Mouse (Mus musculus): Measurements from ENCODE around the gene Stag1.
"Not testable (repeated sequence)": the region's sequence is repeated elsewhere in the genome, so short reads cannot be mapped to it uniquely, and the experiment has no call there.

The Stag1 gene

DNA sequence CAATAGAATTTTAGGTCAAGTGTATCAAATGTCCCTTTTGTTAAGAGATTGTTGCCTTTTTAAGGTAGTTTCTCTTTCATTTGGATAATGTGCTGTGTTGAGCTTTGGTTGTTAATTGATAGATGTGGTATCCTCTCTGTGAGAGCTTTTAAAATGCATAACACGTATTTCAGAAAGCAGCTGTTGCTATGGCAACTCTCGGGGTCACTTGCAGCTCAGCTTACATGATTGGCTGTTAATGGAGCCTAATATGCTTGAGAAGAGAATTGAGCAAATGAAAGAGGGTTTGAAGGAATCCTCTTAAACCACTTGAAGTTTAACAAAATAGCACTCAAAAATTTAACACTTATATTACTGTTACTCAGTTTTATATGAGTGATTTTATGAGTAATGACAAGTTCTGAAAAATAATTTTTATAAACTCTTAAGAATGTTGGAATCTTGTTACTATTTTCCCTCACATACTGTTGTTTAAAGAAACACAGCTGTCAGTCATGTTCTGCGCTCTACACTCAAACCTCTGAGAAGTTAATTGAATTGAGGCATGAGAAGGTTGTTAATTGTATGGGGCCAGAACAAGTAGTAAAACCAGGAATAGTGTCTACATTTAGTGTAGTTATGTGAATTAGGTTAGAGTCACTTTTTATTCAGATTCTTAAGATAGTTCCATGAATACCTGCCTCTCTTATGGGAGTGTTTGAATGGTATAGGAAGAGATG lies 88.3 kb downstream of the Stag1 start:
- peak; percentile 7 to 13 for DNase-seq

DNA sequence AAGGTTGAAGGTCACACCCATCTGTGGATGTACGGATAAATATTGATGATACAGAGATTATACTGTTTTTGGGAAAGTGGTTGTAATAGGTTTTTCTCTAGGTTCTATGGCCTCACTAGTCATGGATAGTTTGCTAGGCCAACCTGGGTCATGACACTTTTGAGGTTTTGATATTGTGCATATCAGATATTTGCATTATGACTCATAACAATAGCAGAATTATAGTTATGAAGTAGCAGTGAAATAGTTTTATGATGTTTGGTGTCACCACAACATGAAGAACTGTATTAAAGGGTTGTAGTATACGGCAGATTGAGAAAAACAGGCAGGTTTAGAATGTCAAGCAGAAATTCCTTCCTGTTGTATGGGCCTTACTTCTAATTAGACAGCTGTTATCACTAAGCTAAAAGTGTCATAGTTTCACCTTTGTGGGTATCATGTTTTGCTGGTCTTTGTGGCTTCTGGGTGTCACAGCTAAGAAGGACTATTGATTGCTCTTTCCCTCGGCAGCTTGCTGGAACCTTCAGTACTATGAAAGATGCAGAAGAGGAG lies 92.2 kb downstream of the Stag1 start:
- no peak for DNase-seq

DNA sequence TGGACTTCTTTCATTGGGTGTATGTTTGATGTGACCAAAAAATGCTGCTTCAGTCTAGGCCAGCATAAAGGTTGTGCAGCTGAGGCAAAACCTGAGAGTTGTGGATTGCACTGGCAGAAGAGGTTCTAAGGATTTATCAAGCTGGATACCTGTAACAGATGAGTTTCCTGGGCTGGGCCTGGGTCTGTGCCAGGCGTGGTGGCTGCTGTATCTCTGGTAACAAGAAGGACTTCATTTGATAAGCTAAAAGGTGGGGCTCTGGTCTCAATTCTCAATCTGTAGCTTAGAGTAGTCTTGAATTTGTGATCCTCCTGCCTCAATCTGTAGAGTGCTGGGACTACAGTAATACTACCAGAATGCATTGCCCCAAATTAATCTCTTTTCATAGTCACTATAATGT lies 94.6 kb downstream of the Stag1 start:
- DNase-seq = no peak

DNA sequence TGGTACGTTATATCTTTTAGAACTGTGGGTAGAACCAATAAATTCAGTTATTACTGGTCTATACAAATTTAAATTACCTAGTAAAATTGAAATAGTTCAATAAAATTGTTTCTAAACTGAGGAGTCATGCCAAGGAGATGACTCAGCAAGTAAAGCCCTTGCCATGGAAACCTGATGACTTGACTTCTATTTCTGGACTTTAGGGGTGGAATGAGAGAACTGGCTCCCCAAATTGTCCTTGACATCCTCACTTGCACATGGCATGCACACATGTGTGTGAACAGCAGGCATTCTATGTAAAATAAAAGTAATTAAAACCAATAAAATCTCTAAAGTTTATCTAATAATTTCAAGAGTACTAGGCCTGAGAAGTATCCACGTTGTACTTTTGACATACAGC lies 98.9 kb downstream of the Stag1 start:
- no peak for DNase-seq

DNA sequence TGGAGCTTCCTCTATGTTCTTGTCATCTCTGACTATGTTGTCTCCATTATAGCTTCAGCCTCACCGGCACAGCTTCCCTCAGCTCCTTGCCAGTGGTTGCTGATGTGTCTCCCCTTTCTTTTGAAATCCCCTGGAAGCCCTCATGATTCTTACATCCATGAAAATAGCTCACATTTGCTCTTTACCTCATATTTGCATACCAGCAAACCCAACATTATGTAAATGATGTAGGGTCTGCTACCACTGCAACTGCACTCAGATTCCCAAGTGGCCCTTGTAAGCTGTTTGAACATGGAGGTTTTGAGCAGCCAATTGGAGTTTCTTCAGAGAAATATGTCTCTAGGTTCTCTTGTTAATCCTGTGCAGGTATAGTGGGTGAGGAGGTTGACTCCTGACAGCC lies 110.0 kb downstream of the Stag1 start:
- DNase-seq = no peak

DNA sequence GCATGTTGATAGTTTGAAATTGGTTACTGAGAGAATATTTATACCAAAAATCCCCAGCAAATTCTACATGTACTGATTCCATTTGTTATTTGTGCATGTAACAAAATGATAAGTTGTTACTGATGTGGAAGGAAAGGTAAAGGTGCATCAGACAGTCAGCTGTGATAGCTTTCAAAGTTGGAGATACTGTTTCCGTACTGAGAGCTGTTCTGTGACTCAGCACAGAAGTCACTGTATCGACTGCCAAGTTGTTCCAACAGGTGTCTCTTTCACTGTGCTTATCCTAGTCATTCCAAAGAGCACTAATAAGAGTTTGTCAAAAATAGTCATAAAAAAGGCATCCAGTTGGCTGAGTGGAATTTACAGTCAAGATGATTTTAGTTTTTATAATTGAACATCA lies 114.1 kb downstream of the Stag1 start:
- no peak for DNase-seq

DNA sequence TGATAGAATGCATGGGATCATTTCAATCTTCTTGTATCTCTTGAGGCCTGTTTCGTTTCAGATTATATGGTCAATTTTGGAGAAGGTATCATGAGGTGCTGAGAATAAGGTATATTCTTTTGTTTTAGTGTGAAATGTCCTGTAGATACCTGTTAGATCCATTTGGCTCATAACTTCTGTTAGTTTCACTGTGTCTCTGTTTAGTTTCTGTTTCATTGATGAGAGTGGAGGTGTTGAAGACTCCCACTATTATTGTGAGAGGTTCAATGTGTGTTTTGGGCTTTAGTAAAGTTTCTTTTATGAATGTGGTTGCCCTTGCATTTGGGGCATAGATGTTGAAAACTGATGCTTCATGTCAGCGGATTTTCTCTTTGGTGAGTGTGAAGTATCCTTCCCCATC lies 127.2 kb downstream of the Stag1 start:
- not testable (repeated sequence) for DNase-seq

DNA sequence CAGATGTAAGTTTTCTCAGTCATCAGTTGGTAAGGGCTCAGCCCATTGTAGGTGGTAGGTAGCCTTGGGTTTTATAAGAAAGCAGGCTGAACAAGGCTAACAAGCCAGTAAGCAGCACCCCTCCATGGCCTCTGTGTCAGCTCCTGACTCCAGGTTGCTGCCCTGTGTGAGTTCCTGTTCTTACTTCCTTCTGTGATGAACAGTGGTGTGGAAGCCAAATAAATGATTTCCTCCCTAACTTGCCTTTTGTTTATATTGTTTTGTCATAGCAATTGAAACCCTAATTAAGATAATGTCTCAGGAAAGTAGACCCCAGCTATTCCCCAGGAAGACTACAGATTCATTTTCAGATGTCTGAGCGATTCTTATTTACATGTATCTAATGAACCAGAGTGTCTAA lies 134.2 kb downstream of the Stag1 start:
- DNase-seq = no peak

DNA sequence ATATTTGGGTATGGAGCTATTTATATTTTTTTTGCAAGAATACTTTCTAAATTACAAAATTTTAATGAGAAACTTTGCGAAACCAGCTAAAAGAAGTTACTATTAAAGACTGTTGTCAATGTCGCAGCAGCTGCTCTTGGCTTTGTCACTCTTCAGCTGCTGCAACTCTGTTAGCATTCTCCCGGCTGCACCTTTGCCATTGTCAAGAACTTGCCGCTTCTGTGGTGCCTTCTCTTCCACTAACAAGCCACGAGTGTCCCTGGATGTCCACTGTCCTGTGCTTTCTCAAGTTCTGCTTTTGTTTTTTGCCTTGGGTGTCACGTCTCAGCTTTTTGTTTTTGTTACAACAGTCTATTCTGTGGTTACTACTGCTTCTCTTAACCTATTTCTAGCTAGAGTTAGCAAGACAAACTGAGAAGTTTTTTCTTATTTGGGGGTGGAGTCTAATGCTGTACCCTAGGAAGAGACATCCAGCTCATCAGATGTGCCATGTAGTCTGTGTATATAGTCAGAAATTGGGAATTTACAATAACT lies 136.4 kb downstream of the Stag1 start:
- DNase-seq = no peak

DNA sequence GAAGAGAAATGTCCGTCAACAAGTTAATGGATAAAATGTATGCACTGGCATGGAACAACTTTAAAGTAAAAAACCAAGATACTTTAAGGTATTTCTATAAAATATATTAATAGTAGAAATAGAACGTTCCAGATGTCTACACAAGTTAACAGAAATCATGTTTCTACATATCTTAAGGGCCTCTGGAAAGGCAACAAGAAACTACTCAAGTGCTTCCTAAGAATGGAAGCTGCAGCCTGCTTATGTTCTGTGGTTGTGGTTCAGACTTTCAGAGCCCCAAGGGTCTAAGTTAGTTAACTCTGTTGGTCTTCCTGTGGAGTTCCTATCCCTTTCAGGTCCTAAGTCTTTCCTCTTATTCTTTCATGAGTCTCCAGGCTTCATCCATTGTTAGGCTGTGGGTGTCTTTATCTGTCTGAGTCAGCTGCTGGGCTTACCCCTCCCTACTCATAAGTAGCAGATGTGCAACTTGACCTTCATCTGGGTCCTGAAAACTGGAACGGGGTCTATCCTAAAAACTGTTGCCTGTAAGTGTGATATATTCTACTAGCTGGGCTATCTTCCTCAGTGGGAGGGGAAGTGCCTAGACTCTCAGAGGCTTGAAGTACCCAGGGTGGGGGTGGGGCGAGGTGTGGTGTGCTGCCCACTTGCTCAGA lies 138.5 kb downstream of the Stag1 start:
- DNase-seq = no peak

DNA sequence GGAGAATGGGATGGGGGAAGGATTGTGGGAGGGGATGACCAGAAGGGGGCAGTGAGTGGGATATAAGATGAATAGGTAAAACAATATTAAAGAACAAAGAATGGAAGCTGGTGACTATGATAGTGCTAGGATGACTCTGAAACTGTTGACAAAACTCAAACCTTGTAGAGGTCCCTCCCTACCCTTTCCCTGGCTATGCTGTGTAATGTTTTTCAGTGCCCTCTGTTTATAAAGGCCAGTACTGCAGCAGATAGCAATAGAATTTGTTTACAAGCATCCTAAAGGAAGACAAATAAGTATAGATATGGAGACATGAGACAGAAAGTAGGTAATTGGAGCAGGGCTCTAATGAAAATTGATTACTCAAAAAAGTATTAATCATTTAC lies 139.0 kb downstream of the Stag1 start:
- DNase-seq = no peak

DNA sequence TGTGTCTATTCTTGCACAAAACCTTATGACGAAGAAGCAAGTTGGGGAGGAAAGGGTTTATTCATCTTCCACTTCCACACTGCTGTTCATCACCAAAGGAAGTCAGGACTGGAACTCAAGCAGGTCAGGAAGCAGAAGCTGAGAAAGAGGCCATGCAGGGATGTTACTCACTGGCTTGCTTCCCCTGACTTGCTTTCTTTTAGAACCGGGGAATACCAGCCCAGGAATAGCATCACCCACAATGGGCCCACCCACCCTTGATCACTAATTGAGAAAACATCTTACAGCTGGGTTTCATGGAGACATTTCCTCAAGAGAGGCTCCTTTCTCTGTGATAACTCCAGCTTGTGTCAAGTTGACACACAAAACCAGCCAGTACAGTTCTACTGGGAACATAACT lies 179.6 kb downstream of the Stag1 start:
- not testable (repeated sequence) for DNase-seq

DNA sequence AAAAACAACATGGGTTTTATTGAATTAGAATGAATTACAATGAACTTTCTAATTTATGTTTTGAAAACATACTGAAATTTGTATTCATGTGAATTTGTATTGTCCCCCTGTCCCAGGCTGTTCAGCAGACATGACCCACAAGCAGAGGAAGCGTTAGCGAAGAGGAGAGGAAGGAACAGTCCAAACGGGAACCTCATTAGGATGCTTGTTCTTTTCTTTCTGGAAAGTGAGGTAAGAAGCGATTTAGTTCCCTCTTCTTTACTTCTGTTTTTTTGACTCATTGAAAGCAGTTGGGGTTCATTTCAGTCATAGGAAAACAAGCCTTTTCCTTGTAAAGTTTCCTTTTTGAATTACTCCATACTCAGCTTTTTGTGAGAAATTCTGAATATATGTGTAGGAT lies 268.4 kb downstream of the Stag1 start:
- DNase-seq = no peak

DNA sequence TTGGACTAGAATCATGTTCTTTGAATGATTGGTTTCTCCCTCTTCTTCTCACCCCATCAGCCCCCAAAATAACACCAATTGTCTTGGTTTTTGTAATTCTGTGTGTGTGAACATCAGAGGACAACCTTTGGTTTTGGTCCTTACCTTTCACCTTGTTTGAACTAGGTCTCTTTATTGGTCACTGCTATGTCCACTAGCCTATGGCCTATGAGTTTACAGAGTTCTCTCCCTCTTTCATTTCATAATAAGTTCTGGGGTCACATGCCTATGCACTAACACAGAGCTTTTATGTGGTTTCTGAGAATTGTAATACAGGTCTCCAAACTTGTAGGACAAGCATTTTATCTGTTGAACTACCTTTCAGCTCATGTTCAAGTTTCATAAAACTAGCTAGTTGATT lies 272.0 kb downstream of the Stag1 start:
- no peak for DNase-seq

DNA sequence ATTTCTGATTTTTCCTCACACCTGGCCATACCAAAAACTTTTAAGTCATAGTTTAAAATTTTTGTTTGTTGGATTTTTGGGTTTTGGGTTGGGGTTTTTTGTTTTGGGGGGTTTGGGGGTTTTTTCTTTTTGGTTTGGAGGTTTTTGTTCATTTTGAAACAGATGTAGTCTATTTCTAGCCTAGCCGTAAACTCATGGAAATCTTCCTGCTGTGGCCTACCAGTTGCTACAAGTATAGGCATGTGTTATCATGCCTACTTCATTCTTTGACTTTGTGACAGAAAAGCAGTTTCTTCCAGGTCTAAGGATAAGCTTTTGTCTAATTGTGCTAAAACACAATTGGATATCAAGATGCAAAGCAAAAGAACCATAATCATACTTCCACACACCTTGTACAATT lies 298.5 kb downstream of the Stag1 start:
- no peak for DNase-seq

DNA sequence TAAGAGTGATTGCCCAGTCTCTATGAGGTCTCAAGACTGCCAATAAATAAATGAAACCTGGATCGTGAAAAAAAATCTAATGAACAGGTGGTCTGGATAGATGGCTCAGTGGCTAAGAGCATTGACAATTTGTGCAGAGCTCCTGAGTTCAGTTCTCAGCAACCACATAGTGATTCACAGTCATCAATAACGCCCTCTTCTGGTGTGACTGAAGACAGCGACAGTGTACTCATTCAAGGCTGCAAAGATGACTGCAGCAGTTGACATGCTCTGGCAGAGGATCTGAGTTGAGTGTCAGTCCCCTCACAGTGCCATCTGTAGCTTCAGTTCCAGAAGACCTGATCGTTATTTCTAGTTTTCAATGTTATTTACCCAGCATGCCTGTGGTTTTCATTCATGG lies 300.4 kb downstream of the Stag1 start:
- DNase-seq = no peak

DNA sequence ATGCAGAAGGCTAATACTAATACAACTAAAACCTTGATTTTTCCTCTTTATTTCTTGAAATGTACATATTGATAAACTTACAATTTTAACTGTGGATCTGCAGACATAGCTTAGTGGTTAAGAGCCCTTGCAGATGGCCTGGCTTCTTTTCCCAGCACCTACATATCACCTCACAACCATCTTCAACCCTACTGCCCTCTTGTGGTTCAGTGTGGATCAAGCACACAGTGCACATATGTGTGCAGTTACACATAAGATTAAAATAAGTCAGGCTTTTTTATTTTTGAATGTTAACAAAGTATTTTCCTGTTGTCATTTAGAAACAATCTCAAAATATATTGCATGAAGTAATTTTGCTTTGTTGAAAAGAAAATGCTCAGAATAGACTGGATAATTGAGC lies 312.8 kb downstream of the Stag1 start:
- peak; percentile 10 to 40 for DNase-seq

DNA sequence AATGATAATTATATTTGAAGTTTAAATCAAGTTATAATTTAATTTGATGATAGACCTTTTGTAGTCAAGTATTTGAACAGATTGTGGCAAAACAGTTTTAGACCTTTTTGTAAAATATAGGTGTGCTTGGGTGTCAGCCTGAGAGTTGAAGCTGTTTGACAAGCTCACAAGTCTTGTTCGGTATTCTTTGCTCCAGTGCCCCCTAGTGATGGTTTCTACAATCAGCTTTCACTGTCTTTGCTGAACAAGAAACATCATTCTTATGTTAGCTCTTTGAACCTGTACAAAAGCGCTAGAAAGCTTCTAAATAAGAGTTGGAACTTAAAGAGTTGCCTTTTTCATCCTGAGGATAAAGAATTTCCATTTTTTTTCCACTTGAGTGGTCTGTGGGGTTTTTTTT lies 319.5 kb downstream of the Stag1 start:
- peak; percentile 65 to 68 for DNase-seq

DNA sequence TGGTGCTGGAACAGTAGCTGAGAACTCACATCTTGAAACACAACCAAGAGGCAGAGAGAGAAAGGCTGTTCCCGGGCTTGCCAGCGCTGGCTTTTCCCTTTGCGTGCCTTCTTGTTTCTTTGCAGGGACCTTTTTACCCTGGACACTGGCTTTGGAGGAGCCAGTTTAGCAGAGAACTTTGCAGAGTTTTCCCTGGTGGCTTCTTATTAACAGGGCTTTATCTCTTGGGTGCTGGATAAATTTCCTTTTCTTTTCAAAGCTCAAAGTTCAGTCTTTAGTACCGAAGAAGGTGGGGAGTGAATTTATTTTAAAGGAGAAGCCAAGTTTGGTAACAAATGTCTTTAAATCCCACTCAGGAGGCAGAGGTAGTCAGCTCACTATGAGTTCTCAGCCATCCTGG lies 329.0 kb downstream of the Stag1 start:
- DNase-seq = no peak

DNA sequence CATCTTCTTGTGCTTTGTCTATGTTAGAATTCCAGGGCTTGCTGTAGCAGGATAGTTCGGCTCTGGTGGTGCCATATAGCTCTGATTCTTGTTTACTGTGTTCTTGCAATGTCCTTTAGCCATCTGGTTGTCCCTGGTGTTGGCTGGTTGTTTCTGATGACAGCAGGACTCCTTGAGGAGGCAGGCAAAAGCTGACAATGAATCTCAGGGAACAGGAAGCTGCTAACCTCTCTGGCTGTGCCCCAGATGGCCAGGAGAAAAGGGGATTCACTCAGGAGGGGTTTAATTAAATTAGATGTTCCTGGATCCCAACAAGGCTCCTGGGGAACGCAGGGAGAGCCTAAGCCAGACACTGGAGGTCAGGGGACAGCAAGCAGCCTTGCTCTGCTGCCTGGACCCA lies 344.4 kb downstream of the Stag1 start:
- no peak for DNase-seq

DNA sequence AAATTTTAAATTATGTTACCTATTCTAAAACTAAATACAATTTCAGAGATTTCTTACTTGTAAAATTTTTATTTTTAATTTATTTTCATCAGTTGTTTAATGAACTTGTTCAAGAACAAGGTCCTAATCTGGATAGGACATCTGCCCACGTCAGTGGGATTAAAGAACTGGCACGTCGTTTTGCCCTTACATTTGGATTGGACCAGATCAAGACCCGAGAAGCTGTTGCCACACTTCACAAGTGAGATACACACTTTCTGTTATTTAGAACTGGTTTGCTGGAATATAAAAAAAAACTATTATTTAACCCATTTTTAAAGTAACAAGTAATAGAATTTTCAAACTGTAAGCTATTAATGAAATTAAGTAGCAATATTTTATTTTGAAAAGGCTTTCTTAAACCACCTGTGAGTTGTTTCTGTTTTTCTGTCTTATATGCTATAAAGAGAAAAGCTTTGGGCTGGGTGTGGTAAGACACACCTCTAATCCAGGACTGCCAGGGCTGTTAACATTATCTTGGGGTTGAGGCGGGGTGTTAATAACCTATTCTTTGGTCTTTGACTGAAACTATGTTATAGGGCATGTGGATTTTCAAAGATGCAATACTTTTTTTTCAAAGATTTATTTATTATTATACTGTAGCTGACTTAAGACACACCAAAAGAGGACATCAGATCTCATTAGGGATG lies 347.2 kb downstream of the Stag1 start:
- DNase-seq = no peak

DNA sequence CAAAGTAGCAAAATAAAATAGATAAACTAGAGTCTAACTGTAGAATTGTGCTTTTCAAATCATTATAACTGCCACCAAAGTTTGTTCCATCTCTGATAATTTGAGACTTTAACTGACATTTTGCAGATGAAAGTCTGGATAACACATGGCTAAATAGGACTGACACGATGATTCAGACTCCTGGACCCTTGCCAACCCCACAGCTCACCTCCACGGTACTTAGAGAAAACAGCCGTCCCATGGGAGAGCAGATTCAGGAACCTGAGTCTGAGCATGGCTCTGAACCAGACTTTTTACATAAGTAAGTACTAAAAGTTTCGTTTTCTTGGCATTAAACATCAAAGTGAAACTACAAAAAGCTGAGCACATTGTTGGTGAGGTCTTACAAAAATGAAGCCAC lies 353.9 kb downstream of the Stag1 start:
- peak; percentile 55 to 67 for DNase-seq

DNA sequence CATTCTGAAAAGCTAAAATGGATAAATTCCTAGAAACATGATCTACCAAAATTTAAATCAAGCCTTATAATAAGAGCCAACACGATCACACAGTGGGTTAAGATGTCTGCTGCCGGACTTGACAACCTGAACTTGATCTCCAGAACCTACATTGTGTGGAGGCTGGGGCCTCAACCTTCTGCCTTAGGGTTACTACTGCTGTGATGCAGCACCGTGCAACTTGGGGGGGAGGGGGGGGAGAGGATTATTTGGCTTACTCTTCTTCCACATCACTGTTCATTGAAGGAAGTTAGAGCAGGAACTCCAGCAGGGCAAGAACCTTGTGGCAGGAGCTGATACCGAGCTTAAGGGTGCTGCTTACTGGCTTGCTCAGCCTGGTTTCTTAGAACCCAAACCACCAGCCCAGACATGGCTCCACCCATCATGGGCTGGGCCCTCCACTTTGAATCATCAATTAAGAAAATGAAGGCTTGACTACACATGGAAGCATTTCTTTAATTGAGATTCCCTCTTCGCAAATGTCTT lies 365.4 kb downstream of the Stag1 start:
- no peak for DNase-seq
